Mouse (Mus musculus): ENCODE measurements around the gene Ngef. TPM values are rescaled to one million over a fixed set of nuclear protein-coding genes. Genes with fewer than 3 reads are reported as not detected.

Gene Ngef
- polyA plus RNA-seq (2015; fragmentation: Nextera tagmentation; extraction: Ambion mirVana), result 3.6 and 3.8 TPM in 2 replicates

DNA sequence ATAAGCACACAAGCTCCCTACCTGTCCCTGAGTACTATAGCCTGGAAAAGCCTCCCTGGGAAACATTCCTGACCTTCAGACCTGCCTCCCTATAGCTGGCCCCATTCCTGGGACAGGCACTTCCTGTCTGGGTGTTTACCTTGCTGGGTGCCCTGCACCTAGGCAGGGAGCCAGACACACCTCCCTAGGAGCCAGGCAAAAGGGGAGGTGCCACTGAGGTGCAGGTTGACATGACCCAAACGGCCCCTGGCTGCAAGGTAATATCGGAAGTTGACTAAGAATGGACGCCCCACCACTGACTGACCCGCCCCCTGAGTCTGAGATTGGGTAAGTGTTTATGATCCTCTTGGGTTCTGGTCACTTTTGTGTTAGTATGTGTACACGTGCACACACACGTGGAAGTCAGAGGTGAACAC is at the start of gene Ngef:
Gene Ngef (minus strand): TSS at position 71 of the 416 bp plus-strand sequence.
- Histone ChIP-seq H3K4me2 (peak within 1 kb of the TSS; percentile 25), H3K4me3 (no peak within 1 kb of the TSS), H3K4me1 (peaks cover 27% of the 10 kb centered on the region), H3K27me3 (no peaks in the 10 kb centered on the region), H3K9ac (no peak within 1 kb of the TSS), H3K27ac (peak within 1 kb of the TSS; percentile 89), H3K9me3 (no peaks in the 10 kb centered on the region), H3K36me3 (no peaks in the 10 kb centered on the region)
- ATAC-seq (ENCODE audit: borderline replicate concordance, extremely low read depth, low FRiP score, low TSS enrichment), result peak; percentile 67
- WGBS, result 39% methylated on average over 6 of the region's 6 CpGs

- H3K9ac ChIP-seq, result no peak overlapping the region
- peak overlapping the region; percentile 46 for H3K4me2 ChIP-seq
- no peaks in the 10 kb centered on the region for H3K4me1 ChIP-seq
- H3K36me3 ChIP-seq, result no peaks in the 10 kb centered on the region
- no peaks in the 10 kb centered on the region for H3K9me3 ChIP-seq
- ATAC-seq (ENCODE audit: borderline replicate concordance, extremely low read depth, low FRiP score, low TSS enrichment), result no peak
- H3K4me3 ChIP-seq, result peak overlapping the region; percentile 38; the same call in 1 of the 2 replicates
- H3K27ac ChIP-seq, result no peak overlapping the region
- H3K27me3 ChIP-seq, result no peaks in the 10 kb centered on the region
- WGBS, result 52% methylated on average over 3 of the region's 3 CpGs
These were observed 48.2 kb upstream of the Ngef start for GRCm38 (mm10) chr1:87621858-87622279.

DNA sequence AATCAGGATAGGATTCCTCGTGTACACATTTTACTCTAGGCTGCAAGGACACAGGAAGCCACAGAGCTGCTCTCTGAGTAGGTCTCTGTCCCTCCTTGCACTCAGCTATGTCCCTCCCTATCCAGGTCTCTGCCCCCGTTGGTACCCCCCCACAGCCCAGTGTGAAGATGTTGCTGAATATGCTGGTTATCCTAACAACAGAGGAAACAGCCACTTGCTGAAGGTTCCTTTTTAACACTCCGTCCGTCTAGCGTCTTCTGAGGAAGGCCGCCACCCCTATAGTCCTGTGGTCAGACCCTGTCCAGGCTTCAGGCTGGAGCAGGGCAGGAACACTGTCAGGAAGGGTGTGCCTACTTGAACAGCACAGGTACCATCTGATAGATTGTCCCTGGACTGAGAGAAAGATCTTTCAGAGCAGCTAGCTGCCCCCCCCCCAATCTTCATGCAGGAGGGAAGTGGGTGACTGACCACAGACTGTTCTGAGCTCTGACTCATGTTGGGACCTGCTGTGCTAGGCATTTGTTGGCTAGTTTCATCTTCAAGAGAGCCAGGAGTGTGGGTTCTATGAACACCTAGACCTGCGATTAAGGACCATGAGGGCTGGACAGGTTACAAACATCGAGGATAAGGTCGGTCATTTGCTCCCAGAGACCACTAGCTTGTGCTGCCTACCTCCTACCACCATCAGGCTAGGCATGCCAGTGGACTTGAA is 47.6 kb upstream of the Ngef start:
- Histone ChIP-seq H3K4me2 (peak overlapping the region; percentile 46), H3K4me3 (peak overlapping the region; percentile 38), H3K9me3 (no peaks in the 10 kb centered on the region), H3K4me1 (no peaks in the 10 kb centered on the region), H3K27ac (no peak overlapping the region), H3K36me3 (no peaks in the 10 kb centered on the region), H3K9ac (no peak overlapping the region), H3K27me3 (no peaks in the 10 kb centered on the region)
- WGBS, result 75% methylated on average over 9 of the region's 9 CpGs
- no peak for ATAC-seq (ENCODE audit: borderline replicate concordance, extremely low read depth, low FRiP score, low TSS enrichment)

DNA sequence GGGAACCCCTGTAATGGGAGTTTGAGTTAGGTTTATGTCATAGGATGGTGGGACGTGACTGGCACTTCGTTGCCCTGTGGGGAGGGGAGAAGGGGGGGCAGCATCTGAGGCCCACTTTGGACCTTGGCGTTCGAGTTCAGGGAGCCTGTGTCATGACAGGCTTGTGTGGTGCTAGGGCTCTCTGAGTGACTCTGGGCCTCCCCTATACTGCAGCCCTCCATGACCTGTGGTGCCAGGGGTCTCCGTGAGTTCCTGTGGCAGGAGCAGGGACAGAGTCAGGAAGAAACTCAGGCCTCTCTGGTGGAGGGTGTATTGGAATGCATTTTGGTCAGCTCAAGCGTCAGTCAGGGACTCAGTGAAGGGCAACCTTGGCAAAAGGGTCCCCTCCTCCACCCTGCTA is 47.0 kb upstream of the Ngef start:
- 61% methylated on average over 6 of the region's 6 CpGs for WGBS
- ATAC-seq (ENCODE audit: borderline replicate concordance, extremely low read depth, low FRiP score, low TSS enrichment), result no peak
- H3K9me3 ChIP-seq, result no peaks in the 10 kb centered on the region

DNA sequence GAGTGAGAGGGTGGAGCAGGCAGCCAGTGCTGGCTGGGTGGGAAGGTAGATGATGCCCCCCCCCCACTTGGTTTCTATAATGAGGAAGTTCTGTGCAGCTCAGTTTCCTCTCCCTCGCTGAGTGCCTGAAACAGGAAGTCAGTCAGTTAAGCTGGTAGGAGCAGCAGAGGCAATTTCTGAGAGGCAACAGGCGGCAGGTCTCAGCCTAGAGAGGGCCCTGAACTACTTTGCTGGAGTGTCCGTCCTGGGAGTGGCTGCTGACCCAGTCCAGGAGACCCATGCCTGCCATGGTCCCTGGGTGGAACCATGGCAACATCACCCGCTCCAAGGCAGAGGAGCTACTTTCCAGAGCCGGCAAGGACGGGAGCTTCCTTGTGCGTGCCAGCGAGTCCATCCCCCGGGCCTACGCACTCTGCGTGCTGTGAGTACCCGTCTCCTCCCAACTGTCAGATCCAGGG is 46.6 kb upstream of the Ngef start, which contains the start of gene Inpp5d:
Gene Inpp5d (plus strand): TSS at position 102 of the 458 bp plus-strand sequence.
- H3K4me3 ChIP-seq, result peak within 1 kb of the TSS; percentile 38
- peak within 1 kb of the TSS; percentile 63 for H3K27ac ChIP-seq
- no peaks in the 10 kb centered on the region for H3K4me1 ChIP-seq
- H3K4me2 ChIP-seq, result peak within 1 kb of the TSS; percentile 46
- 66% methylated on average over 12 of the region's 12 CpGs for WGBS
- H3K9me3 ChIP-seq, result no peaks in the 10 kb centered on the region
- peak; percentile 67 for ATAC-seq (ENCODE audit: borderline replicate concordance, extremely low read depth, low FRiP score, low TSS enrichment)
- no peaks in the 10 kb centered on the region for H3K27me3 ChIP-seq
- no peaks in the 10 kb centered on the region for H3K36me3 ChIP-seq
- 0 out of 2 replicates have a peak within 1 kb of the TSS, but pooled peaks have one; percentile 36 for H3K9ac ChIP-seq

More for the DNA sequence above, 47.0 kb upstream of the Ngef start:
- no peaks in the 10 kb centered on the region for H3K27me3 ChIP-seq
- H3K4me3 ChIP-seq, result peak overlapping the region; percentile 38
- H3K27ac ChIP-seq, result peak overlapping the region; percentile 63
- H3K36me3 ChIP-seq, result no peaks in the 10 kb centered on the region
- H3K4me1 ChIP-seq, result no peaks in the 10 kb centered on the region
- peak overlapping the region; percentile 46 for H3K4me2 ChIP-seq
- 0 out of 2 replicates have a peak overlapping the region, but pooled peaks have one; percentile 36 for H3K9ac ChIP-seq

DNA sequence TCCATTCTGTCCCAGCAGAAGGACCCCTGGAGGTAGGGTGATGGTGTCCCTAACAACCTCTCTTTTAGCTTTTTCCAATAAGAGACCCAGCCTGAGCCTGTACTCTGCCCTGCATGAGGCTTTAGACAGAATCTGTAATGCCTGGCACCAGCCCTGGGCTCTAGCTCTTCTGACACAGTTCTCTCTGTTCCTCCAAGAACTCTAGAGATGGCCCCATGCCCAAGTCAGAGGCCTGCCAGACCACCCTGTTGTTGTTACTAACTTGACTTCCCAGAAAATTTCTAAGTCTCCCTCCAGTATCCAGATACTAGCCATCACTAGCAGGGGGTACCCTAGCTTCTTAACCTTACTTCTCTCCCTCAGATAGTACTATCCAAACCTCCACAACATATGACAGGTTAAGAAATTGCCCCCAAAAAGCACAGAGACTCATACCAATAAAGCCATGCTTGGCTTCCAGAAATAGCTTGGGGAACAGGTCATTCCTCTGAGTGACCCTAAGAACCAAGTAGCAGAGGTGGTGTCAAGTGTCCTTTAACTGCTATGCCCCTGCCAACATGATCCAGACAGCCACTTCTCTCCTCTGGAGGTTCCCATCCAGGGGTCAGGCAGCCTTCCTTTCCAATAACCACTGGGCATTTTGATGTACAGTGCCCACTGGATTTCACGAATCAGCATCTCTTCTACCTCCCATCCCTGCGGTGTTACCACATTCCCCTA is 41.1 kb upstream of the Ngef start:
- Histone ChIP-seq H3K27me3 (no peaks in the 10 kb centered on the region), H3K36me3 (no peaks in the 10 kb centered on the region), H3K4me3 (no peak overlapping the region), H3K9ac (no peak overlapping the region), H3K4me2 (no peak overlapping the region), H3K27ac (no peak overlapping the region), H3K9me3 (no peaks in the 10 kb centered on the region), H3K4me1 (no peaks in the 10 kb centered on the region)
- 88% methylated on average over 2 of the region's 2 CpGs for WGBS
- no peak for ATAC-seq (ENCODE audit: borderline replicate concordance, extremely low read depth, low FRiP score, low TSS enrichment)

DNA sequence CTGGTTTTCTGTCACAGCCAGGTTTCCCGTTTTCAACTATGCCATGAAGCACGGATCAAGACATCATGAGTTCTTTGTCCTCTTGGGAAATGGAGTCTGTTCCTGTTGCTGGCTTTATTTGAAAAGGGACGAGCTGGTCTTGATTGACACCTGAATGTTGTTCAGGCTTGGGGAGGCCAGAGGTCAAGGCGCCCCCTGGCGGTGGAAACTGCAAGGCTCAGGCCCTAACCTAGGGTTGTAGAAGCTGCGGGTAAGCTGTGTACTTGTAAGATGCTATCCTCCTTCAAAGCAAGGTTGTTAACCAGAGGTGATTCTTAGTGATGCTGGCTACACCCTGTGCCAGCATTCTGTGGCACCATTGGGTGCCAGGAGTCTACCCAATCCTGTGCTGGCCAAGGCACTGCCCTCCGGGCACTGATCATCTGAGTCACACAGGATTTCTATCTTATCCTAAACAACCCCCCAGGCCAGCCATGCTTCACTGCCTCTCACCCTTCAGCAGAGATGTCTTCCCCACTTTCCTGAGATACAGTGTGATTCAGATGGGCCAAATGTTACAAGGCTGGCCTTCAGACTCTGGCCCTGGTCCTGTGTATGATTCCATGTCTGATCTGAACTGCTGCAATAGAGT is 34.9 kb upstream of the Ngef start:
- no peaks in the 10 kb centered on the region for H3K27me3 ChIP-seq
- 36% methylated on average over 7 of the region's 7 CpGs for WGBS
- no peaks in the 10 kb centered on the region for H3K9me3 ChIP-seq
- H3K4me1 ChIP-seq, result no peaks in the 10 kb centered on the region
- ATAC-seq (ENCODE audit: borderline replicate concordance, extremely low read depth, low FRiP score, low TSS enrichment), result no peak
- H3K4me3 ChIP-seq, result no peak overlapping the region
- H3K27ac ChIP-seq, result no peak overlapping the region
- H3K9ac ChIP-seq, result no peak overlapping the region
- H3K36me3 ChIP-seq, result no peaks in the 10 kb centered on the region
- H3K4me2 ChIP-seq, result no peak overlapping the region

GRCm38 (mm10) chr1:87607385-87608091 is 33.9 kb upstream of the Ngef start:
- no peaks in the 10 kb centered on the region for H3K27me3 ChIP-seq
- ATAC-seq (ENCODE audit: borderline replicate concordance, extremely low read depth, low FRiP score, low TSS enrichment), result no peak
- H3K36me3 ChIP-seq, result no peaks in the 10 kb centered on the region
- H3K9ac ChIP-seq, result no peak overlapping the region
- no peak overlapping the region for H3K4me2 ChIP-seq
- no peaks in the 10 kb centered on the region for H3K9me3 ChIP-seq
- no peak overlapping the region for H3K4me3 ChIP-seq
- H3K4me1 ChIP-seq, result no peaks in the 10 kb centered on the region
- no peak overlapping the region for H3K27ac ChIP-seq
- WGBS, result 66% methylated on average over 21 of the region's 21 CpGs

GRCm38 (mm10) chr1:87605296-87605695 is 31.6 kb upstream of the Ngef start:
- no peak overlapping the region for H3K4me3 ChIP-seq
- no peaks in the 10 kb centered on the region for H3K36me3 ChIP-seq
- H3K27ac ChIP-seq, result no peak overlapping the region
- H3K9ac ChIP-seq, result no peak overlapping the region
- no peak overlapping the region for H3K4me2 ChIP-seq
- no peaks in the 10 kb centered on the region for H3K9me3 ChIP-seq
- H3K27me3 ChIP-seq, result no peaks in the 10 kb centered on the region
- ATAC-seq (ENCODE audit: borderline replicate concordance, extremely low read depth, low FRiP score, low TSS enrichment), result no peak
- no peaks in the 10 kb centered on the region for H3K4me1 ChIP-seq
- 69% methylated on average over 2 of the region's 2 CpGs for WGBS

DNA sequence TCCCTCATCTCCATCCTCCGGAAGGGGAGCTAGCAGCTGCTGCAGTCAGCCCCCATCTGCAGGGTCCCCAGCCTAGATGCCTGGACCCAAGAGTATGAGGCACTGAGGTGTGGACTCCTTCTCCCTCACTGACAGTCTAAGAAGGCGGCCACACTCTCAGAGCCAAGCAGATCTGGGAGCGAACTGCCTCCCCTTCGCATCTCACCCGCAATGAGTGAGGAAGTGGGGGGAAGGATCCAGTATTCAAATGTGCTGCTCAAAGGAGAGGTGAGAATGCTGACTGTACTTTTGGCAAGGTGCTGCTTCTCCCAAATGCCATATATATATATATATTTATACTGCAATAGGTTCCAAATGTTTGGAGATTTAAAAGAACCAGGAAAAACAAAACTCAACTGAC is 29.7 kb upstream of the Ngef start:
- Histone ChIP-seq H3K9ac (no peak overlapping the region), H3K9me3 (no peaks in the 10 kb centered on the region), H3K4me1 (no peaks in the 10 kb centered on the region), H3K27ac (no peak overlapping the region), H3K27me3 (no peaks in the 10 kb centered on the region), H3K36me3 (no peaks in the 10 kb centered on the region), H3K4me3 (no peak overlapping the region), H3K4me2 (no peak overlapping the region)
- ATAC-seq (ENCODE audit: borderline replicate concordance, extremely low read depth, low FRiP score, low TSS enrichment), result no peak
- WGBS, result 81% methylated on average over 5 of the region's 5 CpGs

- H3K36me3 ChIP-seq, result no peaks in the 10 kb centered on the region
- no peak for ATAC-seq (ENCODE audit: borderline replicate concordance, extremely low read depth, low FRiP score, low TSS enrichment)
- WGBS, result 53% methylated on average over 2 of the region's 2 CpGs
- H3K9ac ChIP-seq, result no peak overlapping the region
- no peak overlapping the region for H3K4me3 ChIP-seq
- no peak overlapping the region for H3K27ac ChIP-seq
- H3K4me2 ChIP-seq, result no peak overlapping the region
- no peaks in the 10 kb centered on the region for H3K4me1 ChIP-seq
- no peaks in the 10 kb centered on the region for H3K9me3 ChIP-seq
- H3K27me3 ChIP-seq, result no peaks in the 10 kb centered on the region
These were observed 28.1 kb upstream of the Ngef start for GRCm38 (mm10) chr1:87601801-87602200.
